Mouse (Mus musculus) c-Kit-positive CD71-positive TER-119-negative erythroid progenitor cells, embryonic 14.5 days (primary cell): ENCODE data around the gene Gm13043.
"Not testable (repeated sequence)": the region's sequence is repeated elsewhere in the genome, so short reads cannot be mapped to it uniquely, and the experiment has no call there.

Experiments used
- DNase-seq: peaks from one replicate; pipeline ENCODE4 v3.0.0-alpha.2; 2013; ENCODE audit warnings: low read depth

The Gm13043 gene

DNA sequence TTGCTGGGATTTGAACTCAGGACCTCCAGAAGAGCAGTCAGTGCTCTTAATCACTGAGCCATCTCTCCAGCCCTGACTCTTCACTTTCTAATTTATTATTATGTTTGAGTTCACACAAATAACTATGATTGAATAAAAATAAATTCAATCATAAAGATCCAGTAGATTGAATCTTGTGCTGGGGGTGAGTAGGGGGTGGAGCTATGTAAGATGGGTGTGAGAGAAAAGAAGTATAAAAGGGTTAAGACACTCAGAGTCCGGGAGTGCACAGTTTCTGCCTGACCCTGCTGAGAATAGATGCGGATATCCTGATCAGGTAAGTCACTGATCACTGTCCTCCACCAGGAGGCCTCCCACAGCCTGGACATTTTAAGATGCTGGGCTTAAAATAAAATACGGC is at the start of gene Gm13043:
TSS of gene Gm13043 (plus strand) at position 301 of the 400 bp plus-strand sequence.
- DNase-seq: no peak

DNA sequence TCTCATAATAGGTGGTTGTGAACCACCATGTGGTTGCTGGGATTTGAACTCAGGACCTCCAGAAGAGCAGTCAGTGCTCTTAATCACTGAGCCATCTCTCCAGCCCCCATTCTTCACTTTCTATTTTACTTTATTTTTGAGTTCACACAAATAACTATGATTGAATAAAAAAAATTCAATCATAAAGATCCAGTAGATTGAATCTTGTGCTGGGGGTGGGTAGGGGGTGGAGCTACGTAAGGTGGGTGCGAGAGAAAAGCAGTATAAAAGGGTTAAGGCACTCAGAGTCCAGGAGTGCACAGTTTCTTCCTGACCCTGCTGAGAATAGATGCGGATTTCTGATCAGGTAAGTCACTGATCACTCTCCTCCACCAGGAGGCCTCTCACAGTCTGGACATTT is 24.5 kb downstream of the Gm13043 start, which contains the start of gene Gm13040:
TSS of gene Gm13040 (plus strand) at position 301 of the 400 bp plus-strand sequence.
- DNase-seq: not testable (repeated sequence)

- DNase-seq: not testable (repeated sequence)
These were observed 40.3 kb downstream of the Gm13043 start, which contains the start of the genes BC080695 and Gm13057 for GRCm38 (mm10) chr4:143551400-143551799. BC080695 (plus strand) TSS chr4:143551700. Gm13057 (plus strand) TSS chr4:143551709.
